Mouse (Mus musculus) hindlimb bud, embryonic 11.5 days (tissue): ENCODE results near the gene Hoxd8.

ENCODE experiments used
- DNase-seq: peaks from one replicate; pipeline ENCODE4 v3.0.0-alpha.2; 2012; ENCODE audit warnings: low read depth, low spot score; ENCODE audit errors: extremely low spot score

The Hoxd8 gene

GRCm38 (mm10) chr2:74685059-74685603 lies 19.3 kb upstream of the Hoxd8 start:
- no peak for DNase-seq

GRCm38 (mm10) chr2:74686301-74686987 lies 18.0 kb upstream of the Hoxd8 start:
- no peak for DNase-seq

GRCm38 (mm10) chr2:74686988-74687697 lies 17.3 kb upstream of the Hoxd8 start:
- no peak for DNase-seq

- no peak for DNase-seq
Observed at GRCm38 (mm10) chr2:74687698-74688555, 16.5 kb upstream of the Hoxd8 start.

- DNase-seq: no peak
Observed at GRCm38 (mm10) chr2:74688795-74689573, 15.4 kb upstream of the Hoxd8 start.

GRCm38 (mm10) chr2:74689574-74690337 lies 14.7 kb upstream of the Hoxd8 start:
- DNase-seq: no peak

GRCm38 (mm10) chr2:74690338-74690716 lies 14.1 kb upstream of the Hoxd8 start:
- DNase-seq: no peak

GRCm38 (mm10) chr2:74691022-74691951 lies 13.1 kb upstream of the Hoxd8 start, which contains the start of gene Hoxd10:
Gene Hoxd10, plus strand, starts transcription at chr2:74691924.
- no peak for DNase-seq

- no peak for DNase-seq
Observed at GRCm38 (mm10) chr2:74691995-74692807, 12.2 kb upstream of the Hoxd8 start.

- DNase-seq: no peak
Observed at GRCm38 (mm10) chr2:74692808-74693431, 11.5 kb upstream of the Hoxd8 start.

GRCm38 (mm10) chr2:74693432-74693827 lies 11.0 kb upstream of the Hoxd8 start:
- DNase-seq: no peak

GRCm38 (mm10) chr2:74694066-74694465 lies 10.3 kb upstream of the Hoxd8 start:
- no peak for DNase-seq

GRCm38 (mm10) chr2:74695383-74695782 lies 9.0 kb upstream of the Hoxd8 start:
- no peak for DNase-seq

- no peak for DNase-seq
Observed at GRCm38 (mm10) chr2:74695813-74696430, 8.5 kb upstream of the Hoxd8 start.

GRCm38 (mm10) chr2:74696442-74697335 lies 7.7 kb upstream of the Hoxd8 start:
- no peak for DNase-seq

GRCm38 (mm10) chr2:74697567-74698121 lies 6.8 kb upstream of the Hoxd8 start, which contains the start of gene Hoxd9:
Gene Hoxd9, plus strand, starts transcription at chr2:74697727.
- DNase-seq: no peak
